Mouse (Mus musculus) thymus, postnatal 25 days (tissue): ENCODE data around the gene 4933436I01Rik.

Source experiments
- DNase-seq: peaks from one replicate; pipeline ENCODE4 v3.0.0; 2022

Gene 4933436I01Rik

DNA sequence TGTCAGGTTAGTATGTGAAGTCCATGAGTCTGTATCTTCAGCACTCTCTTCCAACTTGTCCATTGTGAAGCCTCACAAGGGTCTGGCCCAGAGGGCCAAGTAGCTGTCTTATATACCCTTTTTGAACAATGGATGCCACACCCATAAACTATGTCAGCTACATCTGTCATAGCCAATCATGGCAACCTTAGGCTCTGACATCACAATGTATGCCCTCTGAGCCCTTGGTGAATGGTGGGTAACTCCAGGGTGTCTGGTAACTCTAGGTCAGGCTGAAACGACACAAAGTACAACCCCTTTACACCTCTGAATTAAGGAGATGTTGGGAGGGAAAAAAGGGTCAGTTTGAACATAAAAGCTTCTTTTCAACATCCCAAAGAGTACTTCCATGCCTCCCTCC lies at the start of gene 4933436I01Rik:
Gene 4933436I01Rik, minus strand, starts transcription at position 101 of the 400 bp plus-strand sequence.
- no peak for DNase-seq

DNA sequence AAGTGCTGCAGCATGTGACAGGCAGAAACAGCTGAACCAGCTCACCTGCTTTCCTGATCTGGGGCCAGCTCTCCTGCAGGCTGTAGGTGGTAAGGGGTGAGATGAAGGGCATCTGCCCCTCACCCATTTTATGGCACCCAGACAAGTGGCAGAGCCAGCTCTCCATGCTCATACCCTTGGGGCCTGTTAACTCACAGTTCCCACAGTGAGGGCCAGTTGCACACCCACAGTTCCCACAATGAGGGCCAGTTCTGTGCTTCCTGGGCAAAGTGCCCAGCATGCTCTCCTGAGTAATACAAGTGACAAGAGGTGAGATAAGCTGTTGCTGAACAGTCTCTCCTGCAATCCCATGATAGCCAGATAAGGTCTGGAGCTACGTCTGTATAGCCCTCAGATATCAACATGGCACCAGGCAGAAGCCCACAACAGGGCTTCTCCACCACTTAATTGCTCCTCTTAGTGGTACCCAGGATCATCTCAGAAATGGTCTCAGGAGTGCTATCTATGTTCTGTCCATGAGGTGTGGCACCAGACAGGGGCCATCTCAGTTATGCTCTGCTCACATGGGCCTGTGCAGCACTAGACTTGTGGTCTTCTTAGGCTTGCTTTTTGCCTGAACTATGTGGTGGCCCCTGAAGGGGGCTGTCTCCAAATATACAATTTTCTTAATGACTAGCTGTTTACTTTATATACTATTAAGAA lies 3.7 kb upstream of the 4933436I01Rik start:
- no peak for DNase-seq

DNA sequence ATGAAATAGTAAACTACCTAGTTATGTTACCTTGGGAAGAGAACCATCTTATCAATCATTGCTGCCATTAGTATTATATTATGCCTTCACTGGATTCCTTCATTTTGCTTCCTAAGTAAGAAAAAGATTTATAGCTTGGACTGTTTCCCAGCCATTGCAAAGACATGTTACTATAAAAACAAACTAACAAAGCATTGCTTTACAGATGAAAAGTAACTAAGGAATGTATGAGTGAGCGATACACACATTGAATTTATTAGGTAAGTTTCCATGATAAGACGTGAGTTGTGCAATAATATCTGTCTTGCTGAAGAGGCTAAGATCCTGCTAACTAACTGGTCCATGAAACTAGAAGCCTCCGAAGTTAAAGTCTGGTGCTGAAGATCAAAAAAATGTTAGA lies 37.8 kb downstream of the 4933436I01Rik start:
- no peak for DNase-seq
